ENCODE assay signal across 30 mouse cellular contexts in genomic region chr14:68367696-68368095, GRCm38 (mm10).
DNase-seq lines count a peak whose midpoint lies in the region; ATAC-seq and TF ChIP-seq lines count a peak whose summit lies in the region.
"Had no signal": no experiment of that assay in that cellular context is flagged by ENCODE, and none has a peak within 500 bp of the region (broad histone marks: within the 10 kb centered on the region; RNA-seq: fewer than 3 reads in every experiment).

No protein-coding gene starts in this region.

- 49% methylated on average over 5 of the region's 5 CpGs for WGBS in forebrain, postnatal 0 days
- WGBS in forebrain, embryonic 10.5 days, result 86% methylated on average over 5 of the region's 5 CpGs
- 46% methylated on average over 5 of the region's 5 CpGs for WGBS in hindbrain, embryonic 15.5 days
- WGBS in hindbrain, embryonic 16.5 days, result 52% methylated on average over 5 of the region's 5 CpGs
- WGBS in midbrain, embryonic 16.5 days, result 63% methylated on average over 5 of the region's 5 CpGs
- 60% methylated on average over 5 of the region's 5 CpGs for WGBS in midbrain, embryonic 13.5 days

- no peak overlapping the region for H3K9ac ChIP-seq in forebrain, postnatal 0 days
- H3K9ac ChIP-seq in hindbrain, embryonic 15.5 days, result no peak overlapping the region
- no peak overlapping the region for H3K9ac ChIP-seq in hindbrain, embryonic 16.5 days (ENCODE audit: low read depth, low read length)
- H3K9ac ChIP-seq in midbrain, embryonic 16.5 days (ENCODE audit: low read depth, low read length), result no peak overlapping the region
- no peak overlapping the region for H3K9ac ChIP-seq in midbrain, embryonic 13.5 days (replicated peaks)
- H3K9ac ChIP-seq: embryonic facial prominence, embryonic 12.5 days; heart, embryonic 12.5 days; limb, embryonic 15.5 days; liver, embryonic 13.5 days had no signal

- no peaks in the 10 kb centered on the region for H3K4me1 ChIP-seq in forebrain, postnatal 0 days (ENCODE audit: insufficient read depth)
- no peaks in the 10 kb centered on the region for H3K4me1 ChIP-seq in forebrain, embryonic 10.5 days
- peaks cover 3% of the 10 kb centered on the region; the same call in 1 of the 2 replicates for H3K4me1 ChIP-seq in hindbrain, embryonic 15.5 days (replicated peaks)
- no peaks in the 10 kb centered on the region for H3K4me1 ChIP-seq in hindbrain, embryonic 16.5 days (ENCODE audit: control insufficient read depth, insufficient read depth, low read depth, low read length)
- H3K4me1 ChIP-seq in midbrain, embryonic 16.5 days (ENCODE audit: control insufficient read depth, insufficient read depth, low read length), result no peaks in the 10 kb centered on the region
- no peaks in the 10 kb centered on the region for H3K4me1 ChIP-seq in midbrain, embryonic 13.5 days (replicated peaks)
- H3K4me1 ChIP-seq: embryonic facial prominence, embryonic 12.5 days; heart, embryonic 12.5 days; limb, embryonic 10.5 days; limb, embryonic 15.5 days; liver, embryonic 13.5 days had no signal

- H3K27ac ChIP-seq in forebrain, postnatal 0 days (ENCODE audit: low read depth, low read length), result no peak overlapping the region
- no peak overlapping the region for H3K27ac ChIP-seq in forebrain, embryonic 10.5 days
- 0 out of 2 replicates have a peak overlapping the region, but pooled peaks have one; percentile 15 for H3K27ac ChIP-seq in hindbrain, embryonic 15.5 days (replicated peaks)
- no peak overlapping the region for H3K27ac ChIP-seq in hindbrain, embryonic 16.5 days (ENCODE audit: low read depth, low read length)
- H3K27ac ChIP-seq in midbrain, embryonic 16.5 days (ENCODE audit: low read length), result peak overlapping the region; percentile 39
- H3K27ac ChIP-seq in midbrain, embryonic 13.5 days, result no peak overlapping the region
- H3K27ac ChIP-seq: embryonic facial prominence, embryonic 12.5 days; heart, adult 2 months; limb, embryonic 10.5 days; limb, embryonic 15.5 days; liver, embryonic 13.5 days; macrophage; stomach, postnatal 0 days had no signal

- TF ChIP-seq CTCF in forebrain, postnatal 0 days (IDR thresholded peaks at IDR 0.05; ENCODE audit: low read depth), result no peak

- no peaks in the 10 kb centered on the region for H3K9me3 ChIP-seq in forebrain, postnatal 0 days (ENCODE audit: low read length)
- no peaks in the 10 kb centered on the region for H3K9me3 ChIP-seq in forebrain, embryonic 10.5 days
- H3K9me3 ChIP-seq in hindbrain, embryonic 15.5 days, result no peaks in the 10 kb centered on the region
- no peaks in the 10 kb centered on the region for H3K9me3 ChIP-seq in hindbrain, embryonic 16.5 days (ENCODE audit: control insufficient read depth, low read length)
- no peaks in the 10 kb centered on the region for H3K9me3 ChIP-seq in midbrain, embryonic 16.5 days (replicated peaks; ENCODE audit: control insufficient read depth, low read length, poor library complexity, severe bottlenecking)
- no peaks in the 10 kb centered on the region for H3K9me3 ChIP-seq in midbrain, embryonic 13.5 days
- H3K9me3 ChIP-seq: embryonic facial prominence, embryonic 12.5 days; heart, embryonic 12.5 days; limb, embryonic 10.5 days; limb, embryonic 15.5 days; liver, embryonic 13.5 days had no signal

- H3K36me3 ChIP-seq in forebrain, postnatal 0 days (ENCODE audit: insufficient read depth), result no peaks in the 10 kb centered on the region
- H3K36me3 ChIP-seq in forebrain, embryonic 10.5 days (replicated peaks), result no peaks in the 10 kb centered on the region
- no peaks in the 10 kb centered on the region for H3K36me3 ChIP-seq in hindbrain, embryonic 15.5 days
- no peaks in the 10 kb centered on the region for H3K36me3 ChIP-seq in hindbrain, embryonic 16.5 days (ENCODE audit: control insufficient read depth, insufficient read depth, low read length)
- H3K36me3 ChIP-seq in midbrain, embryonic 16.5 days (ENCODE audit: control insufficient read depth, insufficient read depth, low read length), result no peaks in the 10 kb centered on the region
- no peaks in the 10 kb centered on the region for H3K36me3 ChIP-seq in midbrain, embryonic 13.5 days
- H3K36me3 ChIP-seq: embryonic facial prominence, embryonic 12.5 days; G1E; heart, embryonic 12.5 days; limb, embryonic 10.5 days; limb, embryonic 15.5 days; liver, embryonic 13.5 days had no signal

- no peak for ATAC-seq in forebrain, postnatal 0 days
- no peak for ATAC-seq in hindbrain, embryonic 15.5 days (ENCODE audit: low FRiP score, low read depth)
- ATAC-seq in hindbrain, embryonic 16.5 days, result no peak; the same call in 1 of the 2 replicates
- ATAC-seq in midbrain, embryonic 16.5 days, result no peak
- ATAC-seq in midbrain, embryonic 13.5 days, result no peak
- ATAC-seq: intestine, postnatal 0 days had no signal

- no peak overlapping the region for H3K4me3 ChIP-seq in forebrain, postnatal 0 days (ENCODE audit: low read depth, low read length)
- H3K4me3 ChIP-seq in forebrain, embryonic 10.5 days, result no peak overlapping the region
- no peak overlapping the region for H3K4me3 ChIP-seq in hindbrain, embryonic 15.5 days
- H3K4me3 ChIP-seq in hindbrain, embryonic 16.5 days (ENCODE audit: low read length), result no peak overlapping the region
- H3K4me3 ChIP-seq in midbrain, embryonic 16.5 days (ENCODE audit: low read depth, low read length), result no peak overlapping the region
- H3K4me3 ChIP-seq in midbrain, embryonic 13.5 days (replicated peaks), result no peak overlapping the region
- H3K4me3 ChIP-seq: embryonic facial prominence, embryonic 12.5 days; heart, adult 2 months; heart, embryonic 12.5 days; limb, embryonic 10.5 days; limb, embryonic 15.5 days; liver, embryonic 13.5 days had no signal

- no peaks in the 10 kb centered on the region for H3K27me3 ChIP-seq in forebrain, postnatal 0 days (ENCODE audit: insufficient read depth, low read length)
- no peaks in the 10 kb centered on the region for H3K27me3 ChIP-seq in forebrain, embryonic 10.5 days (ENCODE audit: poor library complexity, severe bottlenecking)
- H3K27me3 ChIP-seq in hindbrain, embryonic 15.5 days, result no peaks in the 10 kb centered on the region
- no peaks in the 10 kb centered on the region for H3K27me3 ChIP-seq in hindbrain, embryonic 16.5 days (replicated peaks; ENCODE audit: control insufficient read depth, insufficient read depth, low read length)
- no peaks in the 10 kb centered on the region for H3K27me3 ChIP-seq in midbrain, embryonic 16.5 days (ENCODE audit: control insufficient read depth, insufficient read depth, low read depth, low read length)
- no peaks in the 10 kb centered on the region for H3K27me3 ChIP-seq in midbrain, embryonic 13.5 days
- H3K27me3 ChIP-seq: embryonic facial prominence, embryonic 12.5 days; heart, embryonic 12.5 days; limb, embryonic 15.5 days; liver, embryonic 13.5 days had no signal

- H3K4me2 ChIP-seq in forebrain, postnatal 0 days (ENCODE audit: low read depth), result no peak overlapping the region
- no peak overlapping the region for H3K4me2 ChIP-seq in hindbrain, embryonic 15.5 days
- H3K4me2 ChIP-seq in hindbrain, embryonic 16.5 days (ENCODE audit: low read length), result no peak overlapping the region
- H3K4me2 ChIP-seq in midbrain, embryonic 16.5 days (ENCODE audit: low read length), result no peak overlapping the region
- H3K4me2 ChIP-seq in midbrain, embryonic 13.5 days (replicated peaks), result no peak overlapping the region
- H3K4me2 ChIP-seq: embryonic facial prominence, embryonic 12.5 days; heart, embryonic 12.5 days; limb, embryonic 15.5 days; liver, embryonic 13.5 days had no signal

- peak; percentile 37 for DNase-seq in forebrain, postnatal 0 days
- no peak for DNase-seq in forebrain, embryonic 10.5 days (ENCODE audit: extremely low spot score, low spot score)
- peak; percentile 19 for DNase-seq in right cerebral cortex, postnatal 25 days
- no peak for DNase-seq in right cerebral cortex, adult 2 months (ENCODE audit: low spot score in 2 of 2)
- DNase-seq: adrenal gland, adult 8-10 months; cerebellum, adult 11-12 months; cerebellum, adult 9-11 months; embryo, embryonic 11 days; heart, adult 2 months; heart, postnatal 4 days; kidney, adult 9 months; kidney, postnatal 10 days; liver, embryonic 13.5 days; lung, adult 2 months; lung, postnatal 10 days; right cerebral cortex, postnatal 14 days; thymus, adult 2 months; thymus, postnatal 36 days had no signal

Comparison
In these comparisons a context has a peak if more than half of its experiments do, and no peak if none do; other contexts are left out.
1. DNase-seq: peak in forebrain, postnatal 0 days (single experiment) and right cerebral cortex, postnatal 25 days (single experiment); none in forebrain, embryonic 10.5 days (single experiment) and right cerebral cortex, adult 2 months (0 of 2).
2. H3K27ac ChIP-seq: peak in hindbrain, embryonic 15.5 days (single experiment) and midbrain, embryonic 16.5 days (single experiment); none in forebrain, postnatal 0 days (single experiment), forebrain, embryonic 10.5 days (single experiment), hindbrain, embryonic 16.5 days (single experiment) and midbrain, embryonic 13.5 days (single experiment).